Mouse (Mus musculus) lung, adult 2 months (tissue): Measurements from ENCODE around the gene Ankrd9.

Experiments used
- CTCF ChIP-seq: fragments of 200-500 bp; IDR thresholded peaks from 2 replicates; pipeline ENCODE4 v1.5.1; 2011; ENCODE audit warnings: mild to moderate bottlenecking, low read length, control low read depth; ENCODE audit not compliant: insufficient read depth
- POLR2A ChIP-seq: fragments of 200-500 bp; IDR thresholded peaks from 2 replicates; pipeline ENCODE4 v1.6.1; 2011; ENCODE audit warnings: low read depth, mild to moderate bottlenecking, control low read depth, low read length, borderline replicate concordance; ENCODE audit errors: extremely low read depth

DNA sequence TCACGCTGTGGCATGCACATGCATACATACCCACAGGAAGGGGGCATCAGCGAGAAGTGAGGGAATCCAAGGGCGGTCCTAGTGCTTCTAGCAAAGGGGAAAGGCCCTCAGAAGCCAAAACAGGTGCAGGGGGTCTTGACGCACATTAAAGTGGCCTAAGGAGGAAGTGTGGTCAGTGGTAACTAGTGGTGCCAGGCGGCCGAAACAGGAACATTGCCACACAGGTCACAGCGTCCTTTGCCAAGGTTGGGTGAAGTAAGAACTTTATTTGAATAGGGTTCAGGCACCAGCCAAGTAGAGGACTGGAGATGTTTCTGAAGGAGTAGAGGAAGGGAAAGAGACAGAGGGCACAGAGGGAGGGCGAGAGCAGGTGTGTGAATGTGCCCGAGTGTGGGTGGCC is 6.3 kb upstream of the Ankrd9 start:
- TF ChIP-seq CTCF (no peak), POLR2A (no peak)
